Mouse (Mus musculus) gastrocnemius, postnatal 25 days (tissue): ENCODE measurements around the gene Acsl5. TPM values are rescaled to one million over a fixed set of nuclear protein-coding genes. Genes with fewer than 3 reads are reported as not detected.
A peak's percentile ranks its signal among the peaks of the same experiment; 100 is the strongest.

Experiments
- DNase-seq: peaks from one replicate; pipeline ENCODE4 v3.0.0; 2022
- long read RNA-seq, 2 experiments: library from polyadenylated mRNA; stranded (forward); transcript quantifications; one replicate each; pipeline ENCODE4 v2.0.0; 2021
- total RNA-seq, 2 experiments: library from RNA; stranded (reverse); gene quantifications; 1 replicate in 1 of 2; 2 replicates in 1 of 2; pipeline ENCODE4 v1.2.3; 2021

The Acsl5 gene
- 1 to 10 TPM; 3.8 to 4.5 TPM for total RNA-seq
- long read RNA-seq, experiment 1, full-length matches to known transcripts = 2 of 4 reads
- long read RNA-seq, experiment 1, partial matches to known transcripts = 2 of 4 reads
- long read RNA-seq, experiment 1, other reads (novel, unspliced or antisense) = 0 of 4 reads
- long read RNA-seq, experiment 2, full-length matches to known transcripts = 6 of 10 reads
- long read RNA-seq, experiment 2, partial matches to known transcripts = 4 of 10 reads
- long read RNA-seq, experiment 2, other reads (novel, unspliced or antisense) = 0 of 10 reads

DNA sequence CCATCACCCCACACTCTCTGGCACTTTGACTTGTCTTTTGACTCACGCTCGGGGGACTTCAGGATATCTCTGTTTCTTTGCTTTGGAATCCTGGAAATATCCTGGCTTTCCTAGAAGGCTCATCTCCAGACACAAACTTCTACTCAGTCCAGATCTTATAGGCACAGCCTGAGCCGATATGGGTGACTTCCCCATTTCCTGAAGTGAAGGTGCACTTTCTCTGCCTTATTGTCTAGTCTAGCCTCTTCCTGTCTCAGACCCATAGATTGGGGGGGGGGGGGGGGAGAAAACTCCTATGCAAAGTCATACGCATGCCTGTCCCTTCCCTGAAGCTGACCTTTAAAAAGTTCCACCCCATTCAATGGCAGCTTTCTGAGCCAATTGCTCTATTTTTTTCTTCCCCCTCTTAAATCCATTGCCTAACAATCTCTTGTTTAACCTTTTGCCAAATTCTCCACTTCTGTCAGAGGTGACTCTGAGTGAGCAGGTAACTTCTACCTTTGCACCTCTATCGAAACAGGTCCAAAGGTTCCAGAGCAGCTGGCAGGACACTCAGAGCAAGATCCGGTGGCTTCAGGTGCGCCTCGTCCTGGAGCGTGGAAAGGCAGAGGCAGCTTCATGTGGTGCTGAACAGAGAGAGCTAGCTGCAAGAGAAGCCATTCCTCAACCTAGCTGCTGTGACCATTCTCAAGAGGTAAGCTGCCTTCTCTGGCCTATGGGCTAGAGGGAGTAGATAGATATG is at the start of gene Acsl5:
TSS of gene Acsl5 (plus strand) at position 556 of the 742 bp plus-strand sequence.
- no peak for DNase-seq

DNA sequence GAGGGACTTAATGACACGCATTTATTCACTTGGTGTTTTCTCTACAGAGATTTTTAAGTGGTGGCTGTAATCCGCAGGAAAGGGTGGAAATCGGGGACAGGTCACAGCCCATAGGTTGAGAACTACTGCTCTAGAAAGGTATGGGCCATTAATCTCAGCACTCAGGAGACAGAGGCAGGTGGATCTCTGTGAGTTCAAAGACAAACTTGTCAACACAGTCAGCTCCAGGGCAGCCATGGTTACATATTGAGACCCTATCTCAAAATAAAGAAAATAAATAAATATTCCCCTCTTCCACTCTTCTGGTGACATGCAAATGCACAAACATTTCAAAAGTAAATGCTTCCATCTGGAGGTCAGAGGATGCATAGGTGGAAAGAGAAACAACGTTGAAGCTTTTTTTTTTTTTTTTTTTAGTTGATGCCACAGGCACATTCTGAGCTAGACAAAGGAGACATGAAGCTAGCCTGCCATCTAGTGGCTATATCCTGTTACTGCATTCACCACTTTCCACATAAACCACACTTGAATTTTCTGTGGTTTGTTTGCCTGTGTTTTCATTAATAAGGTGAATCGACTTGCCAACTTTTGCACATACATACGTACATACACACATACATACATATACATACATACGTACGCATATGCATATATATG is 45.1 kb upstream of the Acsl5 start:
- no peak for DNase-seq

- DNase-seq = no peak
Observed at GRCm38 (mm10) chr19:55207205-55207604, 44.5 kb upstream of the Acsl5 start.

- DNase-seq = no peak
Observed at GRCm38 (mm10) chr19:55207746-55208538, 43.8 kb upstream of the Acsl5 start.

- no peak for DNase-seq
Observed at GRCm38 (mm10) chr19:55208654-55209053, 43.1 kb upstream of the Acsl5 start.

GRCm38 (mm10) chr19:55209084-55209483 is 42.7 kb upstream of the Acsl5 start:
- no peak for DNase-seq

DNA sequence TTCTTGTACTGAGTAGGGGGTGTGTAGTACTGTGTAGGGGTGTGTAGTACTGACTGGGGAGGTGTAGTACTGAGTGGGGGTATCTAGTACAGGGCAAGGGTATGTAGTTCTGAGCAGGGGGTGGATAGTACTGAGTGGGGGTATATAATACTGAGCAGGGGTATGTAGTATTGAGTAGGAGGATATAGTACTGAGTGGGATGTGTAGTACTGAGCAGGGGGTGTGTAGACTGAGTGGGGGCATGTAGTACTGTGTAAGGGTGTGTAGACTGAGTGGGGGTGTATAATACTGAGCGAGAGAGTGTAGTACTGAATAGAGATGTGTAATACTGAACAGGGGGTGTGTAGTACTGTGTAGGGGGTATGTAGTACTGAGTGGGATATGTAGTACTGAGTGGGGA is 40.0 kb upstream of the Acsl5 start:
- no peak for DNase-seq

- no peak for DNase-seq
Observed at GRCm38 (mm10) chr19:55213617-55214340, 38.0 kb upstream of the Acsl5 start.

- no peak for DNase-seq
Observed at GRCm38 (mm10) chr19:55216876-55217275, 34.9 kb upstream of the Acsl5 start.

DNA sequence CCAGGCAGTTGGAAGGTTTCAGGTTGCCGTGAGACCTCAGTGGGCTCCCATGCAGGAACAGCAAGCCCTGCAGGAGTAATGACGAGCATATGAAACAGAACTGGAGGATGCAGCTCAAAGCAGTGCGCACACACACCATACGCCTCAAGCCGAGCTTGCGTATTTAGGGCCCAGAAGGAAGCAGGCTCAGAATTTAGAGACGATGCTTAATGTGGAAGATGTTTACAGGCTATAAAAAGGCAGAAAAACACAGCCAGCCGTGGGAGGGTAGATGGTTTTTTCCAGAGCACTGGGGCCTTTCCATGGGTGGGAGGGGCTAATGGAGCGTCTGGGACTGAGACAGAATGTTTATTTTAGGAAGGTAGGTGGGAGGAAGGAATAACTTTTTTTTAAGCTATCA is 34.4 kb upstream of the Acsl5 start:
- no peak for DNase-seq

DNA sequence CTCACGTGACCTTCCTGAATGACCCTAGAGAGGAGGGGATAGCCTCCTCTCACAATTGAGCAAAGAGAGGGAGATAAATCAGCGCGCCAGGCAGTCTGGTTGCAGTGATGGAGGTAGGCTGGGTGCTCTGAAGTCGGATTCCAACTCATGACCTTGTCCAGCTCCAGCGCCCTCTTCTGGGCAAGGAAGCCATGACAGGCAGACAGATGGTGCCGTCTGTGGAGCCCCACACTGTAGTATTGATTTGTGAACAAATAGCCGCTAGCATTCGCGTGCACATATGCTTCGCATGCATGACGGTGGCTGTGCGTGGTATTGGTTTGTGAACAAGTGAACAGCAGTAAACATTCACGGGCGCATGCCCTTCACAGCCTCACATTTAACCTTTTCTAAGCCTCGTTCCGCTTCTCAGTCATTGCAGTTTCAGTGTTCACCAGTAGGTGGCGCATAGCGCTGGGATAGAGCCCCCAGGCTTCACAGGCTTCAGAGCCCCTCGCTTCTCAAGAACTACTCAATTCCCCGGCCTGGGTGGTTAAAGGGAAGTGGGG is 33.5 kb upstream of the Acsl5 start:
- peak; percentile 58 for DNase-seq

DNA sequence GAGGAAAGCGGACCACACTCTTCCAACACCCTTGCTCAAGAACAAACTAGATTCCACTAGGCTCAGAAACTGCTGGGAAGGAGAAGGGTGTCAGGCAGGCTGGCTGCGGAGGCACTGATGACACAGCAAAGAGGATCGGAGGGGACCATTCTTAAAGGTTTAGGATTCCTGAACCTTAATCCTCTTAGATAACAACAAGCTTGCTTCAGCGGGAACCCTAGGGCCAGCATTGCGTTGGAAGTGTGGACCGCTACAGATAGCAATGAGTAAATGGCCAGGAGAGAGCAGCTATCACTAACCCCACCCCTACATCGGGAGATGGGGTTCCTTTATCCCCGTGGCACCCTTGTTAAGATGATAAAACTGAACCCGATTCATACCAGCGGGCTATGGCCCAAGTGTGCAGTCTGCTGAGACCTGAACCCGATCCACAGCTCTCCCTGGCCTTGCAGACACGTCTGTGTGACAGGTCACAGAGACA is 33.0 kb upstream of the Acsl5 start:
- no peak for DNase-seq

DNA sequence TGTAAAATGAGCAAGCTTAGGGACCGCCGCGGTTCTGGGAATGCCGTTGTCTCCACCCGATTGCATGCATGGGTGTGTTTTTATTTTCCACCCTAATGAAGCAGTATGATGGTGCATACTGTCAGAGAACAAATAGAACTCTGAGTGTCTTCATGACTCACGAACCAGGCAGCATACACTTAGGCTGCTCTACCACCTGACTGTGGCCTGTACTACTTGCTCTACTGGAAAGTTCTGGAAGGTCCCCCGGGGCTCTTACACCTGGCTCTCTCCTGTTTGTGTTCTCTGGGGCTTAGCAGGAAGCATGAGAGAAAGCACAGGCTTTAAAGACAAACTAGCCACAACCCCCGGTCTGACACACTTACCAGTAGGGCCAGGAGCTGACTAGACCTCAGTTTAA is 32.4 kb upstream of the Acsl5 start:
- DNase-seq = no peak

DNA sequence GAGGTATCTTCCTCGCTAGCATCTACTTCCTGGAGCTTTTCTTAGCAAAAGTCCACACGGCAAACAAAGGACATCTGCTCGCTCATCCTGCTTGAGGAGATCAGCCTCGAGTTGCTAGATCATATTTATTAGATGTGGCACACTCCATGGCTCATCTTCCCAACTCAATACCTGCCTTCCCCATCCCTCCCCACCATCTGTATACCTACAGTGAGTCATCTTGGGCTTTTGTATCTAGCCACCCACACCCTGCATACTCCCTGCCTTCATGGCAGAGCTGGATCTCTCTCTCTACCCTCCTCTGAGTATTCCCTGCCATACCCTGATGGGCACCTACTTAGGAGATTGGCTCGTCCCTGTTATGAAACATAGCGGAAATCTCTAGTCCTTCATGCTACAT is 30.5 kb upstream of the Acsl5 start:
- DNase-seq = no peak

GRCm38 (mm10) chr19:55222268-55222667 is 29.5 kb upstream of the Acsl5 start:
- no peak for DNase-seq

DNA sequence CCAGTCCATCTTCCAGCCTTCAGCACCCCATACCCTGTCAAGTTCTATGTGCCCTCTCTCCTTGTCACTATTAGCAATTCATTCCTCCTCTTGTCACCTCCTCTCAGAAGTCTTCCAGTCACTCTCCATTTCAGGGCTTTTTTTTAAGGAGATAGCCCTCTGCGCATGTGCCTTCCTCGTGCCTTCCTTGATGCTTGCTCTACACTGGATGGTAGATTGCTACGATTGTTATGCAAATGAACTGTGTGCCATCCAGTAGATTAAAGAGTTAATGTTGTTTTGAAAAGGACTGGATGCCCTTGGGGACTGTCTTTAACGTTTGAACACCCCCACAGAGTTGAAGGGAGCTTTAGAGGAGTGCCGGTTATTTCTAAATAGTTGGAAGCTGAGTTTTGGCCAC is 25.1 kb upstream of the Acsl5 start:
- DNase-seq = no peak

GRCm38 (mm10) chr19:55227135-55227534 is 24.6 kb upstream of the Acsl5 start:
- DNase-seq = no peak

DNA sequence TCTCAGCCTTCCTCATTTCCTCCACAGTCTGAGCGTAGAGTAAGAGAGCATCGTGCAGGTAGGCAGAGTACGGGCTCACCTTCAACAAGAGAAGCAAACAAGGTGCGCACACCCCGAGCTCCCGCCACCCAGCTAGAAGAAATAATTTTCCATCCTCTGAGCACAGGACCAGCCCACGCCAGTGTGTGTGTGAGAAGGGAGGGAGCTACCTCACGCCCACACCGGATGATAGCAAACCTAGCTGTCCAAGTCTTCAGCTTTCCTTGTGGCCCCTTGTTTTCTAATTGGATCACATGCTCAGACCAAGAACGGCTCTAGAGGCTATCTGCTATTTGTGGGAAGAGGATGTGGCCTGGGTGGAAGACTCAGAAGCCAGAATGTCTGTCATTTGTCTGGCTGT is 20.7 kb upstream of the Acsl5 start:
- DNase-seq = no peak

GRCm38 (mm10) chr19:55232136-55232535 is 19.6 kb upstream of the Acsl5 start:
- DNase-seq = no peak

DNA sequence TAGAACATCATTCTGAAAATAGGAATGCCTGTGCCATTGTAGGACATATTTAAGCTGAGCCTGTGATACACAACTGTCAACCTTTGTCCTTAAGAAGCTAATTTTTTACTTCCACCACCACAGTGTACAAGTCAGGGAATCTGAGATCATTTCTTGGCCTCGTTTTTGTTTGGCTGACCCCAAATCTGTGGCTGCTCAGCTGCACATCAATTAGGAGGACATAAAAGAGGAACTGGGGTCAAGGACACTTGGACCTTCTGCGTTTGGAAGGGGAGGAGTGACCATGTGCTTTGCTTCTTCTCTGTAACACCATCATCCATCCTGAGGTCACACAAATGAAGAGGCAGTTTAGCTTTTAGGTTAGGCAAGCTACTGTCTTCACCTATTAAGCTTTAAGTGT is 15.7 kb upstream of the Acsl5 start:
- no peak for DNase-seq

- no peak for DNase-seq
Observed at GRCm38 (mm10) chr19:55236564-55236963, 15.2 kb upstream of the Acsl5 start.
